Mouse (Mus musculus) megakaryocyte-erythroid progenitor cell, adult 5-6 weeks (primary cell): ENCODE measurements around the gene Pfkfb4. TPM values are rescaled to one million over a fixed set of nuclear protein-coding genes. Genes with fewer than 3 reads are reported as not detected.

ENCODE experiments used
- ATAC-seq: replicated peaks from 2 replicates; pipeline ENCODE4 v1.8.0; 2016; ENCODE audit warnings: mild to moderate bottlenecking, inconsistent platforms; ENCODE audit not compliant: severe bottlenecking, poor library complexity, low FRiP score, low TSS enrichment
- total RNA-seq, 2 experiments: library from RNA; stranded (forward) in 1 of 2; stranded (reverse) in 1 of 2; fragments of 200-1000, 215-1000 nt in 1 of 2; fragments of >200 nt in 1 of 2; fragmentation: Nextera tagmentation in 1 of 2; gene quantifications; 2 replicates each; pipeline ENCODE4 v1.2.3; 2014 to 2017

Gene Pfkfb4
- total RNA-seq, 2 experiments from 2014 or later = 4.8 to 22.7 TPM

GRCm38 (mm10) chr9:108992085-108992469, 499 bp downstream of the Pfkfb4 start:
- ATAC-seq = no peak

- ATAC-seq = no peak
These were observed 1.2 kb downstream of the Pfkfb4 start for GRCm38 (mm10) chr9:108992620-108993361.

GRCm38 (mm10) chr9:108996411-108996810, 4.8 kb downstream of the Pfkfb4 start:
- no peak for ATAC-seq

- ATAC-seq = no peak
These were observed 6.9 kb downstream of the Pfkfb4 start for GRCm38 (mm10) chr9:108998287-108999166.

- no peak for ATAC-seq
These were observed 7.6 kb downstream of the Pfkfb4 start for GRCm38 (mm10) chr9:108999167-108999526.

- ATAC-seq = peak; percentile 72
These were observed 9.1 kb downstream of the Pfkfb4 start for GRCm38 (mm10) chr9:109000726-109001125.

GRCm38 (mm10) chr9:109003201-109003600, 11.6 kb downstream of the Pfkfb4 start:
- no peak for ATAC-seq

- no peak for ATAC-seq
These were observed 15.6 kb downstream of the Pfkfb4 start for GRCm38 (mm10) chr9:109007025-109007780.

- ATAC-seq = no peak
These were observed 16.5 kb downstream of the Pfkfb4 start for GRCm38 (mm10) chr9:109008081-109008480.

GRCm38 (mm10) chr9:109008994-109009635, 17.5 kb downstream of the Pfkfb4 start:
- no peak for ATAC-seq

GRCm38 (mm10) chr9:109009636-109010315, 18.2 kb downstream of the Pfkfb4 start:
- ATAC-seq = peak; percentile 95

- ATAC-seq = no peak
These were observed 18.7 kb downstream of the Pfkfb4 start for GRCm38 (mm10) chr9:109010316-109010690.

GRCm38 (mm10) chr9:109015397-109015796, 23.8 kb downstream of the Pfkfb4 start:
- ATAC-seq = peak; percentile 80

- ATAC-seq = peak; percentile 81
These were observed 25.5 kb downstream of the Pfkfb4 start for GRCm38 (mm10) chr9:109016973-109017604.

- no peak for ATAC-seq
These were observed 29.9 kb downstream of the Pfkfb4 start for GRCm38 (mm10) chr9:109021428-109021827.

GRCm38 (mm10) chr9:109022866-109023685, 31.5 kb downstream of the Pfkfb4 start:
- no peak for ATAC-seq

- ATAC-seq = no peak
These were observed 35.9 kb downstream of the Pfkfb4 start for GRCm38 (mm10) chr9:109027521-109027920.

GRCm38 (mm10) chr9:109028421-109028820, 36.8 kb downstream of the Pfkfb4 start:
- no peak for ATAC-seq
